Mouse (Mus musculus): ENCODE measurements around the gene Gm42878. TPM values are rescaled to one million over a fixed set of nuclear protein-coding genes. Genes with fewer than 3 reads are reported as not detected.
A peak's percentile ranks its signal among the peaks of the same experiment; 100 is the strongest.

Gene Gm42878
- polyA plus RNA-seq, 1 experiment: not detected

- TF ChIP-seq CTCF (IDR thresholded peaks at IDR 0.05; ENCODE audit: borderline replicate concordance, insufficient read depth, low read length) (no peak), POLR2A (IDR thresholded peaks at IDR 0.05; ENCODE audit: low read depth, low read length) (no peak)
- H3K4me3 ChIP-seq (ENCODE audit: insufficient read depth, low read length): no peak overlapping the region
- peaks cover 6% of the 10 kb centered on the region for H3K4me1 ChIP-seq (ENCODE audit: control insufficient read depth, insufficient read depth, low read length)
- H3K27ac ChIP-seq (ENCODE audit: insufficient read depth, low read length): no peak overlapping the region
Measured at GRCm38 (mm10) chr5:121586400-121587039, 41.2 kb upstream of the Gm42878 start.

DNA sequence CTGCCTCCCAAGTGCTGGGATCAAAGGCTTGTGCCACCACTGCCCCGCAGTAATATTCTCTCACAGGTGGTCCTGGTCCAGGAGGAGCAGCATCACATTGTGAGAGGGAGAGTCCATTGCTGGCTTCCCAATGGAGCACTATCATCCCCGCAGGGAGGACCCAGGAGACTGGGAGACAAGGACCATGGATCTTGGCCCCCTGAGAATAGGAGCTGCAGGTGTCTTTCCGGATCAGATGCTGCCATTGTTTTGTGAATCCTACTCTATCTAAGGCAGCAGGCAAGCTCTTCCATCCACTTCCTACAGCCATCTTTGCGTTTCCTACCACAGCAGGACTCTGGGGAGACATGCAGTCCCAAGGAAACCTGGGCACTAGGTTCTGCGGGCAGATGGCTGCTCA, 40.4 kb upstream of the Gm42878 start:
- Histone ChIP-seq H3K4me1 (ENCODE audit: control insufficient read depth, insufficient read depth, low read length) (peaks cover 6% of the 10 kb centered on the region), H3K4me3 (ENCODE audit: insufficient read depth, low read length) (no peak overlapping the region), H3K27ac (ENCODE audit: insufficient read depth, low read length) (no peak overlapping the region)
- TF ChIP-seq CTCF (IDR thresholded peaks at IDR 0.05; ENCODE audit: borderline replicate concordance, insufficient read depth, low read length) (no peak), POLR2A (IDR thresholded peaks at IDR 0.05; ENCODE audit: low read depth, low read length) (no peak)

- H3K4me1 ChIP-seq (ENCODE audit: control insufficient read depth, insufficient read depth, low read length): peaks cover 6% of the 10 kb centered on the region
- TF ChIP-seq POLR2A (IDR thresholded peaks at IDR 0.05; ENCODE audit: low read depth, low read length) (no peak), CTCF (IDR thresholded peaks at IDR 0.05; ENCODE audit: borderline replicate concordance, insufficient read depth, low read length) (no peak)
- H3K4me3 ChIP-seq (ENCODE audit: insufficient read depth, low read length): no peak overlapping the region
- no peak overlapping the region for H3K27ac ChIP-seq (ENCODE audit: insufficient read depth, low read length)
Measured at GRCm38 (mm10) chr5:121585005-121585404, 39.7 kb upstream of the Gm42878 start.

DNA sequence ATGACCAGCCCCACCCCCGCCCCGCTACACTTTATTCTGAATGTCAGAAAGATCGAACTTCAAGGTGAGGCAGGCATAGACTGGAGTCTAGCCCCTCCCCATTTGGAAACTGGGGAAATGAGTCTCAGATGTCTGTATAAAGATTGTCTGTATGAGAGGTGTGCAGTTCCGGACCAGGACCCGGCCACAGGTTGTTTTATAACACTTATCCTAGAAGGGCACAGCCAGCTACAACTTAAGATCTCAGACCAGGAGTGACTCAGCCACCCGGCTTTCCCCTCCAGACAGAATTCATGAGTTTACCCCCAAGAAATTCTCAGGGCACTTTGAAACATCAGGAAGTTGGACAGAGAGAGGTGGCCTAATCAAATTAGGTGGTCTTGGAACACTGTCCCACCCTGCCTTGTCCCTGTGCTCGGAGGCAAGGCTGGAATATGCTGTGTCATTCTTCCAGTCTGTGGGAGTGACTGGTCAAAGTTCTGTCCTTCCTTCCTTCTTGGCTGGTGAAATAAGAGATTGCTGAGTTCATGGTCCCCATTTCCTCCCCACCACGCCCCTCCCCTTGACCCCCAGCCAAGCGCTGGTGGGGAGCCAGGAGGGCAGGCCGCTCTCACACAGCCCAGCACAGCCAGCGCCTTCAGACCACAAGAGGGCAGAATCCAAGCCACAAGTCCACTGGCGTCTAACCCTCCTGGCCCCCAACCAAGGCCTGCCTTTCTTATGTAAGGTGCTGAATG, 38.7 kb upstream of the Gm42878 start:
- TF ChIP-seq POLR2A (IDR thresholded peaks at IDR 0.05; ENCODE audit: low read depth, low read length) (peak; percentile 63), CTCF (IDR thresholded peaks at IDR 0.05; ENCODE audit: borderline replicate concordance, insufficient read depth, low read length) (peak; percentile 70)
- Histone ChIP-seq H3K4me1 (ENCODE audit: control insufficient read depth, insufficient read depth, low read length) (peaks cover 6% of the 10 kb centered on the region), H3K4me3 (ENCODE audit: insufficient read depth, low read length) (no peak overlapping the region), H3K27ac (ENCODE audit: insufficient read depth, low read length) (peak overlapping the region; percentile 95)

- Histone ChIP-seq H3K27ac (ENCODE audit: insufficient read depth, low read length) (no peak overlapping the region), H3K4me1 (ENCODE audit: control insufficient read depth, insufficient read depth, low read length) (peaks cover 6% of the 10 kb centered on the region), H3K4me3 (ENCODE audit: insufficient read depth, low read length) (no peak overlapping the region)
- TF ChIP-seq CTCF (IDR thresholded peaks at IDR 0.05; ENCODE audit: borderline replicate concordance, insufficient read depth, low read length) (no peak), POLR2A (IDR thresholded peaks at IDR 0.05; ENCODE audit: low read depth, low read length) (no peak)
Measured at GRCm38 (mm10) chr5:121581945-121582344, 36.7 kb upstream of the Gm42878 start.

- no peaks in the 10 kb centered on the region for H3K4me1 ChIP-seq (ENCODE audit: control insufficient read depth, insufficient read depth, low read length)
- H3K27ac ChIP-seq (ENCODE audit: insufficient read depth, low read length): no peak overlapping the region
- no peak overlapping the region for H3K4me3 ChIP-seq (ENCODE audit: insufficient read depth, low read length)
- no peak for TF ChIP-seq POLR2A (IDR thresholded peaks at IDR 0.05; ENCODE audit: low read depth, low read length)
- TF ChIP-seq CTCF (IDR thresholded peaks at IDR 0.05; ENCODE audit: borderline replicate concordance, insufficient read depth, low read length): no peak
Measured at GRCm38 (mm10) chr5:121576927-121577488, 31.7 kb upstream of the Gm42878 start.

- TF ChIP-seq POLR2A (IDR thresholded peaks at IDR 0.05; ENCODE audit: low read depth, low read length): no peak
- no peak for TF ChIP-seq CTCF (IDR thresholded peaks at IDR 0.05; ENCODE audit: borderline replicate concordance, insufficient read depth, low read length)
Measured at GRCm38 (mm10) chr5:121575867-121576266, 30.6 kb upstream of the Gm42878 start.

GRCm38 (mm10) chr5:121574145-121574544, 28.9 kb upstream of the Gm42878 start:
- H3K4me3 ChIP-seq (ENCODE audit: insufficient read depth, low read length): no peak overlapping the region
- H3K4me1 ChIP-seq (ENCODE audit: control insufficient read depth, insufficient read depth, low read length): no peaks in the 10 kb centered on the region
- no peak overlapping the region for H3K27ac ChIP-seq (ENCODE audit: insufficient read depth, low read length)
- TF ChIP-seq POLR2A (IDR thresholded peaks at IDR 0.05; ENCODE audit: low read depth, low read length) (no peak), CTCF (IDR thresholded peaks at IDR 0.05; ENCODE audit: borderline replicate concordance, insufficient read depth, low read length) (no peak)

More at GRCm38 (mm10) chr5:121575867-121576266, 30.6 kb upstream of the Gm42878 start:
- Histone ChIP-seq H3K27ac (ENCODE audit: insufficient read depth, low read length) (no peak overlapping the region), H3K4me1 (ENCODE audit: control insufficient read depth, insufficient read depth, low read length) (no peaks in the 10 kb centered on the region), H3K4me3 (ENCODE audit: insufficient read depth, low read length) (no peak overlapping the region)

DNA sequence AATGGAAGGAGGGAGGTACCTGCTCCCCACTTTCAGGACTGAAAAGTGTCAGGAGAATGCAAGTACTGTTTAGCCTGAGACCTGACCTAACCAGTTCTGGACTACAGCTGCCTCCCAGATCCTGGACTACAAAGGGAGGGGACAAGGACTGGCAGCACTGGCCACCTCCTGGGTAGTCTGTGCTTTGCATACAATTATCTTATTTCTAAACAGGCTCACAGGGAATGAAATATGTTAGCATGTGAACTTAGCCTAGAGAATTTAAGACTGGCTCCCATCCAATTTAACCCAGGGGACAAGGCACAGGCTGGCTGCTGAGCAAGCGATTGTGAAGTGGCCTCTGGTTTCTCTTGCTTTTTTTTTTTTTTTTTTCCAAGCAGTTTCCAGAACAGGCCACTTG, 25.5 kb upstream of the Gm42878 start:
- Histone ChIP-seq H3K4me3 (ENCODE audit: insufficient read depth, low read length) (no peak overlapping the region), H3K27ac (ENCODE audit: insufficient read depth, low read length) (no peak overlapping the region), H3K4me1 (ENCODE audit: control insufficient read depth, insufficient read depth, low read length) (no peaks in the 10 kb centered on the region)
- no peak for TF ChIP-seq POLR2A (IDR thresholded peaks at IDR 0.05; ENCODE audit: low read depth, low read length)
- TF ChIP-seq CTCF (IDR thresholded peaks at IDR 0.05; ENCODE audit: borderline replicate concordance, insufficient read depth, low read length): no peak

All from embryonic fibroblast, embryonic 13.5 days (primary cell).